Mouse (Mus musculus): ENCODE results near the gene Crocc2. TPM values are rescaled to one million over a fixed set of nuclear protein-coding genes. Genes with fewer than 3 reads are reported as not detected.

The Crocc2 gene
- total and polyA plus RNA-seq, 3 experiments = not detected

- no peak for DNase-seq (ENCODE audit: low read depth, low spot score)
- Histone ChIP-seq H3K4me3 (ENCODE audit: control insufficient read depth in 1 of 2, insufficient read depth in 1 of 2, low read depth in 2 of 2, low read length in 2 of 2) (no peak overlapping the region), H3K4me1 (ENCODE audit: control insufficient read depth in 1 of 2, insufficient read depth in 2 of 2, low read length in 2 of 2) (no peaks in the 10 kb centered on the region), H3K9me3 (replicated peaks; ENCODE audit: insufficient read depth, low read length) (no peaks in the 10 kb centered on the region), H3K9ac (ENCODE audit: control insufficient read depth, low read depth, low read length, poor library complexity, severe bottlenecking) (no peak overlapping the region), H3K79me2 (ENCODE audit: control insufficient read depth, insufficient read depth, low read length, poor library complexity) (no peaks in the 10 kb centered on the region), H3K27ac (ENCODE audit: control insufficient read depth, low read depth, low read length) (no peak overlapping the region), H3K27me3 (ENCODE audit: control insufficient read depth in 1 of 2, insufficient read depth in 2 of 2, low read length in 2 of 2) (no peaks in the 10 kb centered on the region; a peak in 1 of 4 replicates), H3K36me3 (ENCODE audit: control insufficient read depth in 1 of 2, insufficient read depth in 2 of 2, low read length in 2 of 2) (no peaks in the 10 kb centered on the region)
- no peak for TF ChIP-seq CHD2 (IDR thresholded peaks at IDR 0.05; ENCODE audit: low read length)
- no peak for TF ChIP-seq POLR2AphosphoS2 (IDR thresholded peaks at IDR 0.05; ENCODE audit: low read length)
- no peak for TF ChIP-seq ELF1 (IDR thresholded peaks at IDR 0.05; ENCODE audit: low read depth, low read length)
- no peak for TF ChIP-seq MAZ (IDR thresholded peaks at IDR 0.05; ENCODE audit: low read depth, low read length)
- no peak for TF ChIP-seq TAL1 (IDR thresholded peaks at IDR 0.05; ENCODE audit: low read length)
- TF ChIP-seq MYB (IDR thresholded peaks at IDR 0.05; ENCODE audit: low read depth, low read length) = no peak
- TF ChIP-seq NRF1 (IDR thresholded peaks at IDR 0.05; ENCODE audit: insufficient read depth, low read depth, low read length, poor library complexity, severe bottlenecking) = no peak
- TF ChIP-seq MYC (IDR thresholded peaks at IDR 0.05; ENCODE audit: low read depth, low read length) = no peak
- TF ChIP-seq MXI1 (IDR thresholded peaks at IDR 0.05; ENCODE audit: low read depth, low read length) = no peak
- no peak for TF ChIP-seq JUND (IDR thresholded peaks at IDR 0.05; ENCODE audit: low read depth, low read length)
- TF ChIP-seq ETS1 (IDR thresholded peaks at IDR 0.05; ENCODE audit: low read depth, low read length) = no peak
- TF ChIP-seq RAD21 (IDR thresholded peaks at IDR 0.05; ENCODE audit: low read depth, low read length) = no peak
- TF ChIP-seq SMC3 (IDR thresholded peaks at IDR 0.05; ENCODE audit: low read depth, low read length) = no peak
- no peak for TF ChIP-seq USF2 (IDR thresholded peaks at IDR 0.05; ENCODE audit: borderline replicate concordance in 1 of 2, insufficient read depth in 1 of 2, low read depth in 1 of 2, low read length in 2 of 2)
- TF ChIP-seq RCOR1 (IDR thresholded peaks at IDR 0.05; ENCODE audit: low read depth, low read length) = no peak
- no peak for TF ChIP-seq TBP (IDR thresholded peaks at IDR 0.05; ENCODE audit: low read depth, low read length)
- TF ChIP-seq KAT2A (conservative IDR thresholded peaks at IDR 0.05; ENCODE audit: low read depth, low read length) = no peak
- no peak for TF ChIP-seq SIN3A (IDR thresholded peaks at IDR 0.05; ENCODE audit: low read length)
Measured at GRCm38 (mm10) chr1:93206277-93206970, 37.9 kb downstream of the Crocc2 start.

GRCm38 (mm10) chr1:93207536-93208064 is 39.1 kb downstream of the Crocc2 start:
- Histone ChIP-seq H3K9me3 (replicated peaks; ENCODE audit: insufficient read depth, low read length) (no peaks in the 10 kb centered on the region), H3K27me3 (ENCODE audit: control insufficient read depth in 1 of 2, insufficient read depth in 2 of 2, low read length in 2 of 2) (no peaks in the 10 kb centered on the region; a peak in 1 of 4 replicates), H3K79me2 (ENCODE audit: control insufficient read depth, insufficient read depth, low read length, poor library complexity) (no peaks in the 10 kb centered on the region), H3K4me1 (ENCODE audit: control insufficient read depth in 1 of 2, insufficient read depth in 2 of 2, low read length in 2 of 2) (no peaks in the 10 kb centered on the region), H3K9ac (ENCODE audit: control insufficient read depth, low read depth, low read length, poor library complexity, severe bottlenecking) (no peak overlapping the region), H3K4me3 (ENCODE audit: control insufficient read depth in 1 of 2, insufficient read depth in 1 of 2, low read depth in 2 of 2, low read length in 2 of 2) (no peak overlapping the region), H3K27ac (ENCODE audit: control insufficient read depth, low read depth, low read length) (no peak overlapping the region), H3K36me3 (ENCODE audit: control insufficient read depth in 1 of 2, insufficient read depth in 2 of 2, low read length in 2 of 2) (no peaks in the 10 kb centered on the region)
- TF ChIP-seq ZNF384 (IDR thresholded peaks at IDR 0.05; ENCODE audit: low read depth, low read length) (no peak), RCOR1 (IDR thresholded peaks at IDR 0.05; ENCODE audit: low read depth, low read length) (no peak), EP300 (IDR thresholded peaks at IDR 0.05; ENCODE audit: low read depth in 1 of 2, low read length in 2 of 2) (no peak), JUND (IDR thresholded peaks at IDR 0.05; ENCODE audit: low read depth, low read length) (no peak), ELF1 (IDR thresholded peaks at IDR 0.05; ENCODE audit: low read depth, low read length) (no peak), RAD21 (IDR thresholded peaks at IDR 0.05; ENCODE audit: low read depth, low read length) (no peak), MAZ (IDR thresholded peaks at IDR 0.05; ENCODE audit: low read depth, low read length) (no peak), NELFE (IDR thresholded peaks at IDR 0.05; ENCODE audit: low read depth, low read length) (no peak), CTCF (IDR thresholded peaks at IDR 0.05 in 2 of 3, conservative IDR thresholded peaks at IDR 0.05 in 1 of 3; ENCODE audit: control insufficient read depth in 1 of 3, insufficient read depth in 1 of 3, low read depth in 2 of 3, low read length in 3 of 3, poor library complexity in 1 of 3, severe bottlenecking in 1 of 3) (no peak), MAX (IDR thresholded peaks at IDR 0.05; ENCODE audit: low read length) (no peak)
- no peak for DNase-seq (ENCODE audit: low read depth, low spot score)
